Mouse (Mus musculus) gastrocnemius, postnatal 10 days (tissue): Measurements from ENCODE around the gene Pid1. TPM values are rescaled to one million over a fixed set of nuclear protein-coding genes. Genes with fewer than 3 reads are reported as not detected.
A peak's percentile ranks its signal among the peaks of the same experiment; 100 is the strongest.

Experiments used
- DNase-seq: peaks from one replicate; pipeline ENCODE4 v3.0.0; 2021; ENCODE audit warnings: mixed read lengths
- microRNA-seq, 2 experiments: library from miRNA; unstranded; fragments of <30 nt; microRNA quantifications; one replicate each; pipeline ENCODE4 v1.2.0; 2021
- total RNA-seq, 2 experiments: library from RNA; stranded (reverse); gene quantifications; 2 replicates each; pipeline ENCODE4 v1.2.3; 2021

Gene Pid1
- total RNA-seq, 2 experiments from 2014 or later: 18.7 to 25.0 TPM

GRCm38 (mm10) chr1:84025746-84026145, 338.2 kb downstream of the Pid1 start:
- DNase-seq: peak; percentile 73

DNA sequence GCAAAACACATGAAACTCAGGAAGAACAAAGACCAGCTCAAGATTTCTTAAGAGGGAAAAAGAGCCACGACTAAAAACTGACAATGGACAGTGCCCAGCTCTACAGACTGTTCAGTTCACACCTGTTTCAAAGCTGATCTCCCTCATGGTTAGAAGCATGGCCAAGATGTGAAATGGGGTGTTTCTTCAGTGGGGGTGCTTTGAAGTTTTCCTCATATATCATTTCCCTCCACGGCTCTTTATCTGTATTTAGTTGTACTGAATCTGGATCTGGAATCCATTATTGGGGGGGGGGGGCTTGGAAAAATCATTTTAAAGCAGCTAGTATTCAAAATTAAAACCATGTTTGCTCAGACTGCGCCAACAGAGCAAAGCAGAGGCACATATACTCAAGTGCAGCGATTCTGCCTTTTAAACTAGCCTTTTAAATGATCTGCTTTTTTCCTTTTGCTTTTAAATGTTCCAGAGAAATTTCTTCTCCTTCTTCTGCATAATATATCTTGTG, 351.1 kb downstream of the Pid1 start:
- no peak for DNase-seq

- no peak for DNase-seq
Observed at GRCm38 (mm10) chr1:84002630-84003029, 361.4 kb downstream of the Pid1 start.

Small RNAs within 50 kb of the gene (microRNA-seq; reads per million reads assigned to microRNA genes)
- 0 reads per million in 2 experiments for gene Mir6353
